Mouse (Mus musculus): ENCODE results near the gene Trank1.

The Trank1 gene

DNA sequence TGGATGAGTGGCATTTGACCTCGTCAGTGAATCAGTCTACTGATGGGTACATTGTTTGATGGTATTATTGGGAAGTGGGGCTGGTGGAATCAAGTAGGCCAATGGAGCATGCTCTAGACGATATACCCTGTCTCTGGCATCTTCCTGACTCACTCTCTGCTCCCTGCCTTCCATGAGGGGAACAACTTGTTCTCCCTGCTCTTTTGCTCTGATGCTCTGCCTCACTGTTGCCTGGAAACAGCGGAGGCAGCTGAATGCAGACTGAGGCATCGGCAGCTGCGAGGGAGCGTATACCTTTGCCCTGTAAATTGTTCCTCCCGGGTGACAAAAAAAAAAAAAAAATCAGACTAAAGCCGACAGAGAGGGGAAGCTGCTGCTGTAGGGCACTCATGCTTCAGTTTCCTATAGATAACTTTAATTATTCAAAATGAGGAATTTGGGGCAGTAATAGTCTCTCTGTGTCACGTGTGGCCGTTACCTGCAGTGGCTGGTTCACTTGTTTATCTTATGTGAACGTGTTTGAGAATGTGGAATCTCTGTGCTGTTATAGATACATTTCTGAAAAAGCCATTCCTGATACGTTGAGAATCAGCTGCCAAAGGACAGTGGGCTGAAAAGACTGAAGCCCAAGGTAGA is 9.2 kb upstream of the Trank1 start:
- in situ Hi-C loops (cut with MboI, MseI): no loop called here

DNA sequence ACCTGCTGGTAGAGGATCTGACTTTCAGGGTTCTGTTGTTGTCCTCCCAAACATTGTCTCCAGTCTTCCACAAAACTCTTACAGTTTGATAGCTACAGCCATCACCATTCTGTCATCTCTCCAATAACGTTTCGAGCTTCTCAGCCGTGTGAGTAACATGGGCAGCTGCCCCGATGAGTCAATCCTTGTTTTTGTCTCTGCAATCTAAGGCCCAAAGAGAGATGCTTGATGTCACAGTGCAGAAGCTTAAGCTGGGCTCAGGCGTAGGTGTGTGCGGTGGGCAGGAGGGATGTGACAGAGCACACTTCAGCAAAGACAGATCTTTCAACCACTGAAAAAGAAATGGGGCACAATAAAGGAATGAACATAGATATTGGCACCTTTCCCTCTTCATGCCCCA is 7.5 kb upstream of the Trank1 start:
- in situ Hi-C loops (cut with MboI, MseI): no loop called here

DNA sequence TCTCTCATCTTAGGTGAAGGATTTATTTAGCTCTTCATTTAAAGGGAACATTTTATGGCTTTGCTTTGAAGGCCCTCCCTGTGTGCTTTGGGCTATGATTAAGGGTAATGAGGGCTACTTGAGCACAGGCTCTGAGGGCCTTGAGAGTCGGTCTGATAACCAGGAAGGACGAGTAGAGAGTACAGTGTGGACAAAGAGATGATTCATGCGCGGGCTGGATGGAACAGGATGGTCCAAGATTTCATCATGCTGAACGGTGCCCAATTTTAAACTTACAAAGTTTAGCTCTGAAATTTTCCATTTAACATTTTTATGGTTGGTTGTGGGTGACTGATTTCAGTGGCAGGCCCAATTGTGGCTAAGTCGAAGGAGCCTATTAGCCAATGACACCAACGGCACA is 5.4 kb upstream of the Trank1 start:
- in situ Hi-C loops (cut with MboI, MseI): no loop called here

DNA sequence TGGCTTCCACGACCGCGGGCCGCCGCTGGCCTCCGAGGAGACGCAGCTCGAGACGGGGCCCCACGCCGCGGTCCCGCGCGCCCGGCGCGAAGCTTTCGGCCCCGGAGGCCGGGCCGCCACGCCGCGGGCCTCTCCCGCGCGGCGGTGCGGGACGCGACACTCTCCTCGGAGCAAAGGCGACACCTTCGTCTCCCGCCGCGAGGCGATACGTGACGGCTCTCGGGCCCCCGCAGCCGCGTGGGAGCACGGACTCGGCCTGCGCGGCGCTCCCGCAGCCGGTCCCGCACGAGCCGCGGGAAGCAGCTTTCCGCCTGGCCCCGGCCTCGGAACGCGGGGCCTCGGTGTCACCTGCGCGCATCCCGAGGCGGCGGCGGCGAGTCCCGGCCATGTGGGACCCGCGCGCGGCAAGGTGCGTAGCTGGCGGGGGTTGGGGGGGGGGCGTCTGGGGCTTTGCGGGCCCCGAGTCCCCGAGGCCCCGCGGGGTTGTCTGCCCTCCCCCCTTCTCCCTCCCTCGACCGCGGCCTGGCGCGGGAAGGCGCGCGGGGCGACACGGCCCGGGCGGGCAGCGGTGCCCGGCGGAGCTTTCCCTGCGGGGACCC is 403 bp downstream of the Trank1 start:
- in situ Hi-C loops (cut with MboI, MseI): no loop called here

DNA sequence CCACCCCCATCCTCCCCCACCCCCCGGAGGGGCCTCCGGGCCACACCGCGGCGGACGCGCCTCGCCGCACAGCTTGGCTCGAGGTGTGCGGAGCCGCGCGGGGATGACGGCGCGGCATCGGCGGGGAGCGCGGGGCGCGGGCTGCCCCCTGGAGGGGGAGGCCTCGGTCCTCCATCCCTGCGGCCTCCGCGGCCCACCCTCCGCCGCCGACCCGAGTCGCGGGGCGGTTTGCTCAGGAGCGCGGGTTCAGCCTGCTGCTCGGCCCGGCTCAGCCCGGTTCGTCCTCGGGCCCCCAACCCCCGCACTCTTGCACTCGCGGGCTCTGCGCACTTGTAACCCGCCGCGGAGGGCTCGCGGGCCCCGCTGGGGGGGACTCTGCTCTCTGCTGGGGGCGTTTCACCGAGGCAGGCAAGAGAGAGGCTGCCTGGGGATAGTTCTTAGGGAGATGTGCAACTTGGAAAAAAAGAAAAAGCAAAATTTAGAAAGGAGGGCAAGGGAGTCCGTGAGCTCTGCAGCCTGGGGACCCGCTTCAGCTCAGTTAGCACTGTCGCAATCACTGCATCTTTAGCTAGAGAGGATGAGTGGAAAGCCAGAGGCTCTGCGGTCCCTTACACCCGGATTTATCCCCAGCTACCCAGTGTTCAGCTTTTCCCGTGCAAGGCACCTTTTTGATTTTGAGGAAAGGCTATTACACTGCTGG is 1.1 kb downstream of the Trank1 start:
- in situ Hi-C loops (cut with MboI, MseI): no loop called here

DNA sequence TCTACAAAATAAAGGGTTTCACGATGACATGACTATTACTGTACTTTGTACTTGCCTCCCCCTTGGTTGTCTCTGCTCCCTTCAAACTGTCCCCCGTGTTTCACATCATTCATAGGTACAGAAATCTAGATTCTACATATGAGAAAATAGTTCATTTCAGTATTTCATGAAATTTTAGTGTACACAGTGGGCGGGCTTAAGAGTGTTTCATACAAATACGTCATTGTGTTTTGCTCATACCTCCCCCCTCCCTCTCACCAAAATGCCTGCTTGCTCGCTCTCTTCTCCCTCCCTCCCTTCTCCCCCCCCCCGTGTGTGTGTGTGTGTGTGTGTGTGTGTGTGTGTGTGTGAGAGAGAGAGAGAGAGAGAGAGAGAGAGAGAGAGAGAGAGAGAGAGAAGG is 1.8 kb downstream of the Trank1 start:
- in situ Hi-C loops (cut with MboI, MseI): no loop called here

DNA sequence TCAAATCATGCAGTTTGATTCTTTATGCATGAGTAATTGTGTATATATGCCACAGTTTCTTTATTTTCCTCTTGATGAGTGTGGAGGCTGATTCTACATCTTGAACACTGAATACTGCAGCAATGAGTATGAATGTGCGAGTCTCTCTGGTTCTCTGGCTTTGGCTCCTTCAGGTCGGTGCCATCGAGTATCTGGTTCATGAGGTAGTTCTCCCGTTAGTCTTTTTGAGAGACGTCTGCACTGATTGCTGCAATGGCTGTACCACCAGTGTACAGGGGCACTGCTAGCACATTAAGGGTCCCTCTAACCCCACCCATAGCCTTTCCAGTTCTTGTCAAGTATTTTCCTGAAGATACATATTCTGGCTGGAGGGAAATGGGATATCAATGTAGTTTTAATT is 2.3 kb downstream of the Trank1 start:
- in situ Hi-C loops (cut with MboI, MseI): no loop called here

DNA sequence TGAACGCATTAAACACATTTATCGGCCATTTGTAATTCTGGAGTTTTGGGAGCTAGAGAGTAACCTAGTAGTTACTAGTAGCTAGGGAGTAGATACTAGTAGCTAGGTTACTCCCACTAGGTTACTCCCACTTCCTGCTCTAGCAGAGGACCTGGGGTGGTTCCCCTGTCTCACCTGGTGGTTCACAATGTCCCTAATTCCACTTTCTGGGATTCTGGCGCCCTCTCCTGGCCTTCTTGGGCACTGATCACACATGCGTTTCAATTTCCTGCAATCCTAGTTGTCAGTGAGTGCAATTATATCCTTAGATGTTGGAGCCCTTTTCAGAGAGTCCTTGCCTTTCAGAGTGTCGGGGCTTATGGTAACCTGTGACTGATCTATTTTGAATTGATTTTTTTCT is 2.7 kb downstream of the Trank1 start:
- in situ Hi-C loops (cut with MboI, MseI): no loop called here

DNA sequence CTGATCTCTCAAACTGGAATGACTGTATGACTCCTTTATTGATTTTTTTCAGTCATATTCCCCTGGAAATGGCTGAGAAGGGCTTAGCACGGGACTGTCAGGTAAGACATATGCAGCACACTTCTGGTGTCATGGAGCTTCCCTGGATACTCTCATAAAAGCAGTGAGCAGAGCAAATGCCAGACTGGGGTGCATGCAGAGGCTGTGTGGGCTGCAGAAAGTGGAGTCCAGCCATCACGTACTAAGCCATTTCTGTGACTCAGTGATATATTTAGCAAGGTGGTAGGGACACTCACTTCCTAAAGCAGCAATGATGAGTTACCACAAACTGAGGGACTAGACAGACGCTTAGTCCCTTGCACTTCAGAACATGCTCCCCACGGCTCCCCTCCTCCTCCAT is 9.4 kb downstream of the Trank1 start:
- in situ Hi-C loops (cut with MboI, MseI): no loop called here

DNA sequence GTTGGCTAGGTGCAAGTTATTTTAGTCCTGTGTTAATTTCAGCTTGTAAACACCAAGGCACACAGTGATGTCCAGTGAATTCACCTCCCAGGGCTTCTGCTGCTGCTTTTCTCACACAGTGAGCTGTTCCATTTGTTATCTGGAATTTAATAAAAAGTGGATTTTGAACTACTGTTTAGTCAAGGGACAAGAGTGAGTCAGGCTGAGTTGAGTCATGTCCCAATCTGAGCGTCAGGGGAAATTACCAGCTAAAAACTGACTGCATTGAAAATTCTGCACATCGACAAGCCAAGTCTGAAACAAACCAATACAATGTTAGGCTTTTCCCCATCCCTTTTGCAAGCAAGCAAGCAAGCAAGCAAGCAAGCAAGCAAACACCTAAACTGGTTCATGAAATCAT is 13.3 kb downstream of the Trank1 start:
- in situ Hi-C loops (cut with MboI, MseI): no loop called here

DNA sequence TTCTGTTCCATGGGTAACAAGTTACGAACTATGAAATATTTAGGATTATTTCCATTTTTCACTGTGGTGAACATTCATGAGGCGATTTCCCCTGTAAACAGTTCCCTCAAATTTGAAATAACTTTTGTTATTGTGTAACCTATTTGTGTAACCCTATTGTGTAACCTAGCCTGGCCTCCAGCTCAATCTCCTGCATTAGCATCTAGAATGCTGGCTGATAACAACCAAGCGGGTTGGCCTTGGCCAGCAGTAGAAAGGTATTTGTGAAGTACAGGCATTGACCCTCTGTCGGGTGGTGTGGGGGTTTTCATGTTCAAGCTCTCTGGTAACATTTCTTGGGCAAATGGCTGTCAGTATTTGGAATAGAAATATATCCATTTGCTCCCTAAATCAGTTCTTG is 18.3 kb downstream of the Trank1 start:
- in situ Hi-C loops (cut with MboI, MseI): no loop called here

DNA sequence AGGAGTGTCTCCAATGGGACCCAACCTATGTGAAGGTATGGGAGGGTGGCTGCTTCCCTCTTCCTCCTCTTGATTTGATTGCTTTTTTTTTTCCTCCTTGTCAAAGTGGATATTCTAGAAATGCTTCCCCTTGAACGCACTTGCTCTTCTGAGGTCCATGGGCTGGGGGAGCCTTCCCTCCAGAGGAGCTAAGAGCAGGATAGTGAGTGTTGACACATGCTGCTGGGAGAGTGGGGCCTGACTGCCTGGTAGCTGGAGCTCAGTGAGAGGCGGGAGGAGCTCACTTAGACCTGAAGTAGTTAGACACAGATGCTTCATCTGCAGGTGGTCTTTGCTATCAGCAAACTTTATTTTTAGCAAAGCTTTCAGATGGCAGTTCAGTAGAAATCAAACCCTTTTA is 22.3 kb downstream of the Trank1 start:
- in situ Hi-C loops (cut with MboI, MseI): no loop called here

DNA sequence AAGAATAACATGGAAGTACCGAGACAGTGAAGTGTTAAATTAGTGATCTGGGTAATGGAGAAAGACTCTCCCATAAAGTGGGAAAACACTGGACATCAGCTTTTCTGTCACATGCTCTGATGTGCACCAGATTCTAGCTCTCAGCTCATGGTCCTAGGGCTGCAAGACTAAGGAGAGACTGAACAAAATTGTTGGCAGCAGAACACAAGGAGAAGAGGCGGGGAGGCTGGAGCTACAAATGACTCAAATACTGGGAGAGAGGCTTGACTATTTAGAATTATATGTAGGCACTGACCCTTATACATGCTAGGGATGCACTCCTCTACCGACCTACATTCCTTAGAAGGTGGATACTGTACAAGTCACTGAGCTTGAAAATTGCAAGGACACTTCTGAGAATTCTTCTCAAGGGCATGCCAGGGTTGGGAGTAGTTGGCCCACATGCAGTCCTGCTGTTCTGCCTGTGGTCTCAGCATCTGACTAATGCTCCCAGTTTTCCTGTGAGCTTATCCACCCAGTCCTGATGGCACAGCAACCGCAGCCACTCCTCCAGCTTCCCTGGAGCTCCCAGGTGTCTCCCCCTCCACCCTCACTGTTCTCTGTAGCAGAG is 23.1 kb downstream of the Trank1 start:
- in situ Hi-C loops (cut with MboI, MseI): no loop called here

DNA sequence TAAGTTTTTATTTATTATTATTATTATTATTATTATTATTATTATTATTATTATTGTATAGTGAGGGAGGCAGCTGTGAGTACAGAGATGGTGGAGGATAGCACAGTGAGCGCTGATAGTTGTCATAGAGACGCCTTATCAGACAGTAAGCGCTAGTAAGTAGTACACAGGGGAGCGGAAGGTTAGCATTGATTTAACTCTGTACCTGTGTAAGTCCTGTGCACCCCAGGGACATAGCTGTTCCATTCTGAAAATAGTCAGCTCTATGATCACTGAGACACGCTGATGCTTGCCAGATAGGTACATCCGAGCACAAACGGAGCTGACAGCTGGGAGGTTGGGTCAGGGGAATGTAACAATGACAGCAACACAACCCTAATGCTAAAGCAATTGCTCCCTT is 39.7 kb downstream of the Trank1 start:
- in situ Hi-C loops (cut with MboI, MseI): loop anchor here (5.0 kb wide), 1 partner anchor 126 kb away; no protein-coding TSS in a partner anchor

DNA sequence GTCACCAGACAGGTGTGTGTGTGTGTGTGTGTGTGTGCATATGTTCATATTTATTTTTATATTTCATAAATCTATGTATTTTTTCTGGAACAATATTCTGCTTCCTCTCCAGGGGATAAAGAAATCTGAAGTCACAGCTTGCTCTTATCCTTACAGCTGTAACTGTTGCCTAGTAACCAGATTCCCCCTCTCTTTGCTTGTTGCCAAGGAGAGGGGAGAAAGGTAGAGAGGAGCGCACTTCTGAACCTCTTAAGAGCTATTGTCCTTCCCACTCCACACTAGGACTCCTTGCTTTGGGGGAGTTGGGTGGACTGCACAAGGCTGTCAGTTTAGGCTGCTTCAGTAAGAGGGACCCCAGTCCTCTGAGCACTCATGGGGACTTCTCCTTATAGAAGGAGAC is 40.1 kb downstream of the Trank1 start:
- in situ Hi-C loops (cut with MboI, MseI): loop anchor here (5.0 kb wide), 1 partner anchor 126 kb away; no protein-coding TSS in a partner anchor

DNA sequence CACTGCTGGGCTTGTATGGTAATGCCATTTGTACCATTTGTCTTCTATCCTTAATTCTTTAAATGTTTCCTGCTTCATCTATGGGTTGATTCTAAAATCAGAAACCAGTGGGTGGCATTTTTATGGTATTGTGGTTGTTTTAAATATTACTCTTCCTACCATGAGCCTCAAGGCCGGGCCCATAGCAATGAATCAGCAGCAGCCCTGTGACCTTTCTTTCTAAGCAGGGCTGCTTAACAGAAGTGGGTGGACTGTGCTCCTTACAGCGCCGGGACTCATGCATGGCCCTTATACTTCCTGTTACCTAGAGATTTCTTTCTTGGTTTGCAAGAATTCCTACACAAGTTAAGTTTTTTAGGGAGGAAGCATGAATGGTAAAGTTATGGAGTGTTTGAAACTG is 41.1 kb downstream of the Trank1 start:
- in situ Hi-C loops (cut with MboI, MseI): loop anchor here (5.0 kb wide), 1 partner anchor 125 kb away; no protein-coding TSS in a partner anchor

DNA sequence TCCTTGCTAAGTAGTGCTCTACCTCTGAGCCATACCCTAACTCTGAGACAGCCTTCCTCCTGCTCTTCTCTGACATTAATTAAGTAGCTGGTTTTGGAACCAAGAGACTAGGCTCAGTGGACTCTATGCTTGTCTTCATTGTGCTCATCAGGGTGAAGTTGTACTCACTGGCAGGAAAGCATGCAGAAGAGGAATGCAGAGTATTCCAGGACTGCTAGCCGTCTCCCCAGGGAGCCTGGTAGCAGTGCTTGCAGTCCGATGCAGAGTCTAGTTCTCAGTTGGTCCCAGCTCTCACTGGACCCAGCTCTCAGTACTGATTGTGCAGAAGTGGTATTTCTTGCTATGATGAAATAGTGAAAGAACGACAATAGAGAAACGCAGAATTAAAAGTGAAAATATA is 43.5 kb downstream of the Trank1 start:
- in situ Hi-C loops (cut with MboI, MseI): no loop called here

DNA sequence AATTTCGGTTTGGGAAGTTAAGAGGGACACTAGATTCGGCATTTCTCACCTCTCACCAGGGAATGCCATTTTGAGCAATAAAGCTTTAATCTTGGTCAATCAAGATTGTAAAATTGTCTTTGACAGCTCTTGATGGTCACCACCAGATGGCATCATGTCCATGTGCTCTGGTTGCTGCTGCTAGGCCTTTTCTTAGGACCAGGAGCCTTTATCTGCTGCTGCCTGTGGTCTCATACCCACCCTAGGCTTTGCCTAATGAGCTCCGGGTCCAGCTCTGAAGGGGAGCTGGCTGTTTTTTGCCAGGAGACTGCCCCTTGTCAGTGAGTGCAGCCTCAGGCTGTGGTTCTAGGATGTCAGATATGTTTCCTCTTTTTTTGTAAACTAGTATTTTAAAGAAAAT is 44.8 kb downstream of the Trank1 start:
- in situ Hi-C loops (cut with MboI, MseI): no loop called here

DNA sequence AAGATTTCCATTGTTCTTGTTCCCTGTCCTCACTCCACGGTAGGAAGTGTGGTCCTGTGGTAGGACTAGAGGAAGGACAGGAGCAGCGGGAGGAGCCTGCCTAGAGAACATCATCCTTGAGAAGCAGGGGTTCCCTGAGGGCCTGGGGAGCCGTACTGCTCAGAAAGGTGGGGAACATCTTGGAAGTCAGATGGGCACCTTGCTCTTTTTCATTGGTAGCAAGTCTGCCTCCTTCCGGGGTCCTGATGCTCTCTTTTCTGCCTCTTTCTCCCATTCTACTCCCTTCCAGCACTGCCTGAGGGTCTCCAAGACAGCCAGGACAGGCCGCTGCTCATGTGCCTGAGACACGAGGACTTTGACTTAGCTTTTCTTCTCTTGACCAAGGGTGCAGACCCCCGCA is 52.1 kb downstream of the Trank1 start:
- in situ Hi-C loops (cut with MboI, MseI): no loop called here

DNA sequence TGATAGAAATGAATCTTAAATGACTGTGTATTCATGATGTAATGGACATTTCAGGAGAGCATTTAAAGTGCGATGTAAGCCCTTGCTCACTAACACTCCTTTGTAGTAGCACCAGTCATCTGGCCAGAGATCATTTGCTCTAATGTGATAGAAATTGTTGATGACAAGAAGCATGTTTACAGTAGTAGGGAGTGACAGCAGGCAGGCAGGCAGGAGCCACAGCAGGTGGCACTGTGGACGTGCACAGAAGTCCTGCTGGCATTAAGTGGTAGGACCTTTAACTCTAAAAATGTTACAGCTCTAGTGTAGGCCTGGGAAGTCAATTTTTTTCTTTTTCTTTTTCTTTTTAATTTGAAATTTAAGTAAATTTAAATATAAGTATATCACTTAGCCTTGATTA is 56.2 kb downstream of the Trank1 start:
- in situ Hi-C loops (cut with MboI, MseI): no loop called here

DNA sequence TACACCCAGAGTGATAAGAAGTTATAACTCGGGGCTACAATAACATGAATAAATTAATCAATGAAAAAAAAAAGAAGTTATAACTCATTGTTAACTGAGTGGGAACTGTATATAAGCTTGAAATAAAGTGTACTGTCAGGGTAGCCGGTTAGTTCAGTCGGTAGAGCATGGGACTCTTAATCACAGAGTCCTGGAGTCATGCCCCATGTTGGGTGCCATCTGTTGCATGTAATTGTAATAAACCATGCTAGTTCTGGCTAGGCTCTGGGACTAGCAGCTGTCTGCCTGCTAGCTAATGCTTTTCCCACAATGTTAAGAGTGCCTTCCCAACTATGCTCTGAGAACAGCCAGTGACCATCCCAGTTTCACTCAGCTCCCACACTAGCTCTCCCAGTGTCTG is 60.5 kb downstream of the Trank1 start:
- in situ Hi-C loops (cut with MboI, MseI): no loop called here

DNA sequence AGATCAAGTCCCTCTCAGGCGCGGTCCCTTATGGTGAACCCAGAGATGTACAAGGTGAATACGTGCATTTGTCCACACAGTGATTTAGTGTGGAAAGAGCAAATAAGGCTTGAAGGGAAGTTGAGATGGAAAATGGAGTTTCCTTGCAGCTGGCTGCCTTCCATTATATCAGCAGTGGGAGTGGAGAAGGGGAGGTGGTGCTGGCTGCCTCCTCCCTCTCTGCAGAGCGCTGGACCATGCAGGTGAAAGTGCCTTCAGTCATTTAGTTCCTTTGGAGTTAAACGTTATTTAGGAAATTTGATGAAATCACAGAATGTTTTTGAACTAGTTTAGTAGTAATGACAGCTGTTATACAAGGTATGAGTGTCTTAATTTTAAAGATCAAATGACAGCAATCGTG is 66.3 kb downstream of the Trank1 start:
- in situ Hi-C loops (cut with MboI, MseI): no loop called here

Measured in T-helper 1 cell (primary cell).